Mouse (Mus musculus) hindbrain, embryonic 13.5 days (tissue): ENCODE data around the gene Higd1b. TPM values are rescaled to one million over a fixed set of nuclear protein-coding genes. Genes with fewer than 3 reads are reported as not detected.

ENCODE experiments used
- ATAC-seq: fragments of 200-750 bp; cut with Nextera tagmentation; 2 replicates; pipeline ENCODE4 v1.8.0; 2017; ENCODE audit warnings: moderate TSS enrichment; ENCODE audit not compliant: low FRiP score
- H3K27ac ChIP-seq: fragments of 300-500 bp; sonication (generic); 2 replicates; pipeline ENCODE4 v1.5.1; 2015; ENCODE audit warnings: inconsistent platforms, mild to moderate bottlenecking, moderate library complexity
- H3K27me3 ChIP-seq: fragments of 300-500 bp; sonication (generic); 2 replicates; pipeline ENCODE4 v1.6.1; 2015; ENCODE audit warnings: mild to moderate bottlenecking, inconsistent platforms
- H3K36me3 ChIP-seq: fragments of 300-500 bp; sonication (generic); 2 replicates; pipeline ENCODE4 v1.6.1; 2015; ENCODE audit warnings: mild to moderate bottlenecking, inconsistent platforms
- H3K4me1 ChIP-seq: fragments of 300-500 bp; sonication (generic); replicated peaks from 2 replicates; pipeline ENCODE4 v1.6.1; 2015; ENCODE audit warnings: inconsistent platforms
- H3K4me2 ChIP-seq: fragments of 300-500 bp; sonication (generic); 2 replicates; pipeline ENCODE4 v1.6.1; 2015; ENCODE audit warnings: inconsistent platforms, mild to moderate bottlenecking, moderate library complexity
- H3K4me3 ChIP-seq: fragments of 300-500 bp; sonication (generic); 2 replicates; pipeline ENCODE4 v1.5.1; 2015; ENCODE audit warnings: mild to moderate bottlenecking, inconsistent platforms
- H3K9ac ChIP-seq: fragments of 300-500 bp; sonication (generic); 2 replicates; pipeline ENCODE4 v1.6.1; 2015; ENCODE audit warnings: mild to moderate bottlenecking, inconsistent platforms
- H3K9me3 ChIP-seq: fragments of 300-500 bp; sonication (generic); 2 replicates; pipeline ENCODE4 v1.6.1; 2016; ENCODE audit warnings: inconsistent platforms
- WGBS: fragments of 180-500 bp; shearing (Covaris S2); methylation state at CpG from one replicate; pipeline ENCODE4 v1.1.7; 2015; 5-methylcytosine and 5-hydroxymethylcytosine counted together
- polyA plus RNA-seq: library from polyadenylated mRNA; unstranded; fragments of >200 nt; fragmentation: Nextera tagmentation; extraction: Ambion mirVana; gene quantifications from 2 replicates; pipeline ENCODE4 v1.2.1, GENCODE M21; 2015

The Higd1b gene
- polyA plus RNA-seq, 1 experiment from 2014 or later, result 4.2 TPM

GRCm38 (mm10) chr11:102845926-102846325 lies 10.3 kb downstream of the Higd1b start:
- H3K4me3 ChIP-seq, result no peak overlapping the region
- H3K36me3 ChIP-seq, result peaks cover 100% of the 10 kb centered on the region
- ATAC-seq, result no peak
- no peaks in the 10 kb centered on the region for H3K27me3 ChIP-seq
- H3K9me3 ChIP-seq, result no peaks in the 10 kb centered on the region
- no peaks in the 10 kb centered on the region for H3K4me1 ChIP-seq
- H3K4me2 ChIP-seq, result no peak overlapping the region
- H3K27ac ChIP-seq, result no peak overlapping the region
- no peak overlapping the region for H3K9ac ChIP-seq
- 87% methylated on average over 10 of the region's 10 CpGs for WGBS

GRCm38 (mm10) chr11:102851883-102852282 lies 16.2 kb downstream of the Higd1b start:
- Histone ChIP-seq H3K36me3 (peaks cover 96% of the 10 kb centered on the region), H3K9ac (no peak overlapping the region), H3K4me2 (no peak overlapping the region), H3K9me3 (no peaks in the 10 kb centered on the region), H3K27me3 (no peaks in the 10 kb centered on the region), H3K4me3 (no peak overlapping the region), H3K4me1 (no peaks in the 10 kb centered on the region), H3K27ac (no peak overlapping the region)
- WGBS, result 68% methylated on average over 5 of the region's 5 CpGs
- ATAC-seq, result no peak

- no peaks in the 10 kb centered on the region for H3K9me3 ChIP-seq
- no peak overlapping the region for H3K4me3 ChIP-seq
- no peak for ATAC-seq
- no peak overlapping the region for H3K9ac ChIP-seq
- H3K4me2 ChIP-seq, result no peak overlapping the region
- H3K27ac ChIP-seq, result no peak overlapping the region
- H3K36me3 ChIP-seq, result peaks cover 95% of the 10 kb centered on the region
- H3K4me1 ChIP-seq, result no peaks in the 10 kb centered on the region
- H3K27me3 ChIP-seq, result no peaks in the 10 kb centered on the region
Observed at GRCm38 (mm10) chr11:102853760-102854159, 18.1 kb downstream of the Higd1b start.

GRCm38 (mm10) chr11:102855941-102856340 lies 20.3 kb downstream of the Higd1b start:
- WGBS, result 86% methylated on average over 6 of the region's 6 CpGs

GRCm38 (mm10) chr11:102858951-102859350 lies 23.3 kb downstream of the Higd1b start:
- Histone ChIP-seq H3K27ac (no peak overlapping the region), H3K9ac (no peak overlapping the region), H3K27me3 (no peaks in the 10 kb centered on the region), H3K4me2 (no peak overlapping the region), H3K36me3 (peaks cover 97% of the 10 kb centered on the region), H3K4me1 (no peaks in the 10 kb centered on the region), H3K9me3 (no peaks in the 10 kb centered on the region), H3K4me3 (no peak overlapping the region)
- no peak for ATAC-seq
- 82% methylated on average over 11 of the region's 11 CpGs for WGBS

More at GRCm38 (mm10) chr11:102855941-102856340, 20.3 kb downstream of the Higd1b start:
- H3K36me3 ChIP-seq, result peaks cover 95% of the 10 kb centered on the region
- H3K27me3 ChIP-seq, result no peaks in the 10 kb centered on the region
- H3K4me2 ChIP-seq, result no peak overlapping the region
- H3K9ac ChIP-seq, result no peak overlapping the region
- no peaks in the 10 kb centered on the region for H3K9me3 ChIP-seq
- ATAC-seq, result no peak
- no peaks in the 10 kb centered on the region for H3K4me1 ChIP-seq
- H3K4me3 ChIP-seq, result no peak overlapping the region
- H3K27ac ChIP-seq, result no peak overlapping the region

- Histone ChIP-seq H3K36me3 (peaks cover 91% of the 10 kb centered on the region), H3K9me3 (no peaks in the 10 kb centered on the region), H3K4me2 (no peak overlapping the region), H3K9ac (no peak overlapping the region), H3K4me1 (no peaks in the 10 kb centered on the region), H3K27me3 (no peaks in the 10 kb centered on the region), H3K27ac (no peak overlapping the region), H3K4me3 (no peak overlapping the region)
- WGBS, result 95% methylated on average over 8 of the region's 8 CpGs
- ATAC-seq, result no peak
Observed at GRCm38 (mm10) chr11:102859933-102860332, 24.3 kb downstream of the Higd1b start.

GRCm38 (mm10) chr11:102864272-102864671 lies 28.6 kb downstream of the Higd1b start:
- Histone ChIP-seq H3K9ac (no peak overlapping the region), H3K4me1 (no peaks in the 10 kb centered on the region), H3K9me3 (no peaks in the 10 kb centered on the region), H3K4me2 (no peak overlapping the region), H3K36me3 (peaks cover 86% of the 10 kb centered on the region), H3K27me3 (no peaks in the 10 kb centered on the region), H3K27ac (no peak overlapping the region), H3K4me3 (no peak overlapping the region)
- ATAC-seq, result no peak
- 39% methylated on average over 4 of the region's 4 CpGs for WGBS

- no peak overlapping the region for H3K4me3 ChIP-seq
- H3K4me2 ChIP-seq, result no peak overlapping the region
- H3K9me3 ChIP-seq, result no peaks in the 10 kb centered on the region
- no peak overlapping the region for H3K27ac ChIP-seq
- WGBS, result 93% methylated on average over 7 of the region's 7 CpGs
- no peak for ATAC-seq
- H3K9ac ChIP-seq, result no peak overlapping the region
- H3K36me3 ChIP-seq, result peaks cover 66% of the 10 kb centered on the region
- peaks cover 14% of the 10 kb centered on the region for H3K4me1 ChIP-seq
- no peaks in the 10 kb centered on the region for H3K27me3 ChIP-seq
Observed at GRCm38 (mm10) chr11:102874801-102875334, 39.2 kb downstream of the Higd1b start.

GRCm38 (mm10) chr11:102879558-102879957 lies 43.9 kb downstream of the Higd1b start:
- H3K9me3 ChIP-seq, result no peaks in the 10 kb centered on the region
- peaks cover 31% of the 10 kb centered on the region for H3K36me3 ChIP-seq
- WGBS, result 49% methylated on average over 2 of the region's 2 CpGs
- H3K27ac ChIP-seq, result no peak overlapping the region
- peak overlapping the region; percentile 77; the same call in 1 of the 2 replicates for H3K4me3 ChIP-seq
- no peak overlapping the region; the same call in 1 of the 2 replicates for H3K9ac ChIP-seq
- ATAC-seq, result no peak
- H3K27me3 ChIP-seq, result peaks cover 18% of the 10 kb centered on the region
- H3K4me1 ChIP-seq, result peaks cover 24% of the 10 kb centered on the region
- peak overlapping the region; percentile 80 for H3K4me2 ChIP-seq

- Histone ChIP-seq H3K4me1 (peaks cover 24% of the 10 kb centered on the region), H3K27me3 (peaks cover 20% of the 10 kb centered on the region), H3K36me3 (peaks cover 19% of the 10 kb centered on the region), H3K9ac (peak within 1 kb of the TSS; percentile 89), H3K4me3 (peak within 1 kb of the TSS; percentile 77), H3K27ac (peak within 1 kb of the TSS; percentile 90), H3K4me2 (peak within 1 kb of the TSS; percentile 80), H3K9me3 (no peaks in the 10 kb centered on the region)
- peak; percentile 92 for ATAC-seq
- under 1% methylated on average over 62 of the region's 62 CpGs for WGBS
Observed at GRCm38 (mm10) chr11:102880585-102881313, 45.1 kb downstream of the Higd1b start, which contains the start of the genes Eftud2 and Ccdc103. TSS of gene Eftud2 (minus strand) at chr11:102880985. TSS of gene Ccdc103 (plus strand) at chr11:102881204.

GRCm38 (mm10) chr11:102881314-102882198 lies 45.9 kb downstream of the Higd1b start:
- peak overlapping the region; percentile 89; the same call in 1 of the 2 replicates for H3K9ac ChIP-seq
- WGBS, result 17% methylated on average over 13 of the region's 13 CpGs
- H3K27ac ChIP-seq, result peak overlapping the region; percentile 90
- peaks cover 13% of the 10 kb centered on the region for H3K36me3 ChIP-seq
- H3K4me2 ChIP-seq, result peak overlapping the region; percentile 80
- peak overlapping the region; percentile 77 for H3K4me3 ChIP-seq
- ATAC-seq, result peak; percentile 41
- no peaks in the 10 kb centered on the region for H3K9me3 ChIP-seq
- peaks cover 24% of the 10 kb centered on the region for H3K27me3 ChIP-seq
- peaks cover 24% of the 10 kb centered on the region for H3K4me1 ChIP-seq

GRCm38 (mm10) chr11:102884616-102885219 lies 49.1 kb downstream of the Higd1b start, which contains the start of gene Fam187a:
TSS of gene Fam187a (plus strand) at chr11:102885169.
- H3K9me3 ChIP-seq, result no peaks in the 10 kb centered on the region
- WGBS, result 61% methylated on average over 10 of the region's 10 CpGs
- no peak within 1 kb of the TSS for H3K4me2 ChIP-seq
- H3K4me1 ChIP-seq, result peaks cover 17% of the 10 kb centered on the region
- H3K9ac ChIP-seq, result no peak within 1 kb of the TSS
- no peaks in the 10 kb centered on the region for H3K36me3 ChIP-seq
- peaks cover 47% of the 10 kb centered on the region for H3K27me3 ChIP-seq
- H3K27ac ChIP-seq, result no peak within 1 kb of the TSS
- no peak within 1 kb of the TSS for H3K4me3 ChIP-seq
- ATAC-seq, result no peak
